ENCODE assay signal across 15 mouse cellular contexts in genomic region chr1:153680363-153680762, GRCm38 (mm10). TPM values are rescaled to one million over a fixed set of nuclear protein-coding genes. Genes with fewer than 3 reads are reported as not detected.
A peak's percentile ranks its signal among the peaks of the same experiment; 100 is the strongest.
DNase-seq lines count a peak whose midpoint lies in the region; ATAC-seq lines count a peak whose summit lies in the region.
"Had no signal": no experiment of that assay in that cellular context is flagged by ENCODE, and none has a peak within 500 bp of the region (broad histone marks: within the 10 kb centered on the region; RNA-seq: fewer than 3 reads in every experiment).

No protein-coding gene starts in this region.

- H3K9ac ChIP-seq in hindbrain, embryonic 15.5 days = no peak overlapping the region
- H3K9ac ChIP-seq in hindbrain, embryonic 16.5 days (ENCODE audit: low read depth, low read length) = no peak overlapping the region
- H3K9ac ChIP-seq: kidney, embryonic 15.5 days; liver, embryonic 14.5 days had no signal

- WGBS in hindbrain, embryonic 15.5 days = 75% methylated on average over 6 of the region's 6 CpGs
- 63% methylated on average over 6 of the region's 6 CpGs for WGBS in hindbrain, embryonic 16.5 days

- no peak overlapping the region for H3K27ac ChIP-seq in hindbrain, embryonic 15.5 days (replicated peaks)
- no peak overlapping the region for H3K27ac ChIP-seq in hindbrain, embryonic 16.5 days (ENCODE audit: low read depth, low read length)
- H3K27ac ChIP-seq: kidney, embryonic 15.5 days; liver, embryonic 14.5 days had no signal

- H3K4me1 ChIP-seq in hindbrain, embryonic 15.5 days (replicated peaks) = peaks cover 18% of the 10 kb centered on the region
- H3K4me1 ChIP-seq in hindbrain, embryonic 16.5 days (ENCODE audit: control insufficient read depth, insufficient read depth, low read depth, low read length) = peaks cover 14% of the 10 kb centered on the region

- peak; percentile 39; the same call in 1 of the 2 replicates for ATAC-seq in hindbrain, embryonic 15.5 days (ENCODE audit: low FRiP score, low read depth)
- no peak for ATAC-seq in hindbrain, embryonic 16.5 days

- H3K9me3 ChIP-seq in hindbrain, embryonic 15.5 days = no peaks in the 10 kb centered on the region
- H3K9me3 ChIP-seq in hindbrain, embryonic 16.5 days (ENCODE audit: control insufficient read depth, low read length) = no peaks in the 10 kb centered on the region
- H3K9me3 ChIP-seq: kidney, embryonic 15.5 days had no signal

- H3K36me3 ChIP-seq in hindbrain, embryonic 15.5 days = no peaks in the 10 kb centered on the region
- H3K36me3 ChIP-seq in hindbrain, embryonic 16.5 days (ENCODE audit: control insufficient read depth, insufficient read depth, low read length) = no peaks in the 10 kb centered on the region
- H3K36me3 ChIP-seq: kidney, embryonic 15.5 days had no signal

- H3K27me3 ChIP-seq in hindbrain, embryonic 15.5 days = no peaks in the 10 kb centered on the region
- H3K27me3 ChIP-seq in hindbrain, embryonic 16.5 days (replicated peaks; ENCODE audit: control insufficient read depth, insufficient read depth, low read length) = no peaks in the 10 kb centered on the region

- H3K4me2 ChIP-seq in hindbrain, embryonic 15.5 days = no peak overlapping the region
- no peak overlapping the region for H3K4me2 ChIP-seq in hindbrain, embryonic 16.5 days (ENCODE audit: low read length)
- H3K4me2 ChIP-seq: kidney, embryonic 15.5 days had no signal

- peak; percentile 73 for DNase-seq in cerebellum, adult 11-12 months
- DNase-seq in cerebellum, adult 11 months = no peak
- DNase-seq in retina, postnatal 1 day = peak; percentile 58
- no peak for DNase-seq in retina, embryonic 14.5 days (ENCODE audit: low spot score)
- DNase-seq in thymus, postnatal 25 days = peak; percentile 33
- no peak for DNase-seq in embryo, embryonic 10.5 days (ENCODE audit: low spot score)
- DNase-seq: adrenal gland, postnatal 36 days; gastrocnemius, postnatal 14 days; heart, postnatal 10 days had no signal

- no peak overlapping the region for H3K4me3 ChIP-seq in hindbrain, embryonic 15.5 days
- no peak overlapping the region for H3K4me3 ChIP-seq in hindbrain, embryonic 16.5 days (ENCODE audit: low read length)
- H3K4me3 ChIP-seq: kidney, embryonic 15.5 days; layer of hippocampus, adult 2 months; left cerebral cortex, adult 2 months had no signal

RNA-seq across cellular contexts. Expression of gene Rgs8, which starts 27.5 kb away (rescaled TPM):
- polyA plus RNA-seq in hindbrain, embryonic 15.5 days (2015; fragmentation: Nextera tagmentation; extraction: Ambion mirVana) = 21.2 and 21.6 TPM in 2 replicates
- polyA plus RNA-seq in hindbrain, embryonic 16.5 days (2015; fragmentation: Nextera tagmentation; extraction: Ambion mirVana) = 18.8 and 22.9 TPM in 2 replicates

RNA-seq across cellular contexts. Expression of gene Rgs16, which starts 59.8 kb away (rescaled TPM):
- 12.4 and 17.1 TPM in 2 replicates for polyA plus RNA-seq in hindbrain, embryonic 15.5 days (2015; fragmentation: Nextera tagmentation; extraction: Ambion mirVana)
- polyA plus RNA-seq in hindbrain, embryonic 16.5 days (2015; fragmentation: Nextera tagmentation; extraction: Ambion mirVana) = 13.3 and 14.0 TPM in 2 replicates

Comparison
In these comparisons a context has a peak if more than half of its experiments do, and no peak if none do; other contexts are left out.
1. DNase-seq: peak in cerebellum, adult 11-12 months (single experiment), retina, postnatal 1 day (single experiment) and thymus, postnatal 25 days (single experiment); none in cerebellum, adult 11 months (single experiment), retina, embryonic 14.5 days (single experiment) and embryo, embryonic 10.5 days (single experiment).